Mouse (Mus musculus): ENCODE measurements at regions not wholly inside any gene's neighbourhood (a gene's known extent, or its start where the extent isn't known, plus 50 kb on each side); places are given as distances from the start of the nearest gene placed in this dataset.
"Not testable (repeated sequence)": the region's sequence is repeated elsewhere in the genome, so short reads cannot be mapped to it uniquely, and the experiment has no call there.

DNA sequence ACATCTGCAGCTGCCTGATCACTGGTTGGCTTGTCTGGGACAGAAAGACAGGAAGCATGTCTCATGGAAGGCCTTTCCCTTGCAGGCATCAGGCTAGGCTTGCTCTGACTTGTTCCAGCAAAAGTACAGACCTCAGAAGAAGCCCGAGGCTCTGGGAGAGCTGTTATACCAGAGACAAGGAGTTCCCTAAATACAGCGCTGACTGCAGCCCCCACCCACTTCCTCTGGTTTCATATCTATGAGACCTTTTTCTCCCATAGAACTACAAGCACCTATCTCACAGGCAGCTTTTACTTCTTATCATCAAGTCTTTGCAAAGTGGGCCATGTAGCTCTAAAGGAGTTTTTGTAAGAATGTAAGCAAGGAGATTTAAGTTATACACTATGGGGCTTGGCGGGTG is 312.2 kb upstream of the Vmn1r3 start:
- not testable (repeated sequence) for DNase-seq (ENCODE audit: low spot score in 2 of 2)

DNA sequence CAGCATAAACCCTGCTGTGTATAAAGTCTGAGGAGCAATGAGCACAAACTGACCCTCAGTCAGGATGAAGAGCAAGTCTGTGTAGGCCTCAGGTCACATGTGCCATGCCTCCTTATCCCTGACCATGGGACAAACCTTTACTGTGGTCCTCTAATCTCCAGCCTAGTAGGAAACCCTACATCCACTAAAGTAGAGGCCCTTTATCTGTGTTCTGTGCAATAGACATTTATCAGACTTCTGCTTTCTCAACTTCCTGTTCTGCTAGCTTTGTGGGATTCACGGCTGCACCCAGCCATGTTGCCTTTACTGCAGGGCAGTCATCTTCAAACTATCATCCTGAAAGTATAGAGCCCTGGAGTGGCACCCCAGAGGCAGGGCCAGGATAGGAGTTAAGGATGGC is 310.8 kb upstream of the Vmn1r3 start:
- DNase-seq (ENCODE audit: low spot score in 2 of 2): not testable (repeated sequence)

DNA sequence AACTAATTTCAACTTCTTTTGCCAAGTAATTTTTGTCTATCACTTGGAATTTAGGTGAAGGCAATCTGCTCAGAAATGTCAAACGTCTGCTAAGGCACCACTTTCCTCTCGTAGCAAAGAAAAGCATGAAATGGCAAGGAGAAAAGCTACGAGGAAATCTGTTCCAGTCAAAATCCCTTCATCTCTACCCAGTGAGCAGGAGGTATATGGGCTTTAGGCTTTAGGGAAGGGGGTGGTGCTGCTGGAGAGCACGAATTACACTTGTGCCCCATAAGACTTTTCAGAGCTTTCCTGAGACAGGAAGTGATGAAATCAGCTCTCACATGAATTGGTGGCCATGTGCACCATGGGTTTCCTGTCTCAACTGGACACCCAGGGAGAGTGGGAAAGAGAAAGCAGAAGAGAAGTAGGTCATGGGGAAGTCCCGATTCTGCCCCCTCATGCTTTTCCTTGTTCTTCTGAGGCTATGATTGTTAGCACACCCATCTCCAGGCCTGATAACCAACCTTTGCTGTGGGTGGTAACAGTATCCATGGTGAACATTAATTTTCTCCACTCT is 309.0 kb upstream of the Vmn1r3 start:
- not testable (repeated sequence) for DNase-seq (ENCODE audit: low spot score in 2 of 2)

DNA sequence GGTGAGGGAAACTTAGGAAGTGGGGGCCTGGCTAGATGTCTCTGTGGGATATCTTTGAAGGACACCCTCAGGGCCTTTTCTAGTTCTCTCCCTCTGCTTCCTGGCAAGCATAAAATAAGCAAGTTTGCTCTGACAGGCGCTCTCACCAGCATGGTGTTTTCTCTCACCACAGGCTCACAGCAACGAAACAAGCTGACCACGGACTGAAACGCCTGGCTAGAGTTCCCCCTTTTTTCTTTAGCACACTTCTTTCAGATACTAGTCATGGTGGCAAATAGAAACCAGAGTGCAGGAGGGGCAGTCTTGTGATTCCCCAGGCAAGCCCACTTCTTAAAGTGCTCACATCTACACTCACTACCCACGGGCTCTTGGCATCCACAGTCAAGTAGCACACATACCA is 305.7 kb upstream of the Vmn1r3 start:
- not testable (repeated sequence) for DNase-seq (ENCODE audit: low spot score in 2 of 2)

DNA sequence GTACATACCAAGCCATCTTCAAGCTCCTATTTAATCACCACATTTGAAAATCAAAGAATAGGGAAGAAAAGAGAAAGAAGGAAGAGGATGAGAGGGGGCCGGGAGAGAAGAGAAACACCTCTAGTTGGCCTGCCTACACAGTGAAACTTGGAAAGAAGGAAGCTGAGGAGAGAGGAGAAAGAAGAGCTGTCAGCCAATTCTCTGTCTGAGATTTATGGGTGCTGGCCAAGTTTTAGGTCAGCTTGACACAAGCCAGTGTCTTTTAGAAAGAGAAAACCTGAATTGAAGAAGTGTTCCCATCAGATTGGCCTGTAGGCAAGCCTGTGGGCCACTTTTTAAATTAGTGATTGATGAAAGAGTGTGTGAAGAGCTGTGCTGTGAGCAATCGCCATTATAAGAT is 296.9 kb upstream of the Vmn1r3 start:
- no peak for DNase-seq (ENCODE audit: low spot score in 2 of 2)

DNA sequence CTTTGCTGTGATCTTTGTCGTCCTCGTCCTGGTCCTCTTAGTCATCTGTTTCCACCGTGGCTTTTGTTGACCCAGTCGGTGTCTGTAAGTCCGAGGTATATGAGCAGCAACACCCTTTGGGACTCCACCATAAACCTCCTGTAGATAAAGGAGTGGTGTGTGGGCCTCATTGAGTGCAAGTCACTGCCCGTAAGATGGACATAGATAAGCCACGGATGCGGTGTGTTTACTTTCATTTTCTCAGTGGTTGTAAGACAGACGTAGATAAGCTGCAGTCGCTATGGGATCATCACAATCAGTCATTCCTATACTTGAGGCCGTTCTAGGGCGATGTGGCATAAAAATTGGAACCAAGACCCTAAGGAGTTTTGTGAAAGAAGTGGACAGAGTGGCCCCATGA is 271.6 kb upstream of the Vmn1r3 start:
- no peak for DNase-seq (ENCODE audit: low spot score in 2 of 2)

DNA sequence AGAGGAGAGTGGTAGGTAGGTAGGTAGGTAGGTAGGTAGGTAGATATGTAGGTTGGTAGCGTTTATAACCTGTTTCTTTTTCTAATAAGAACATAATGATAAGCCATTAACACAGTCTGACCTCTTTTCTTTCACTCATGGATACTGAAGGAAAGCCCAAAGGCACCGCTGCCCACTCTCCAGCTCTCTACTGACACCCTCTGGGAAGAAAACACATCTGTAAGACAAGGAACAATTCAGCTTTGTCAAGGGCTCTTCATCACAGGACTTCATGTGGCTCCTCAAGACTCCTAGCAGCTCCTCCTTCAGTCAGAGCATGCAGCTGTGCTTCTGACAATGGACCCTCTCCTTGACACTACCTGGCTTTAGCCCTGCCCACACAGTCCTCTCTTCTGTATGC is 252.2 kb upstream of the Vmn1r3 start:
- not testable (repeated sequence) for DNase-seq (ENCODE audit: low spot score in 2 of 2)

DNA sequence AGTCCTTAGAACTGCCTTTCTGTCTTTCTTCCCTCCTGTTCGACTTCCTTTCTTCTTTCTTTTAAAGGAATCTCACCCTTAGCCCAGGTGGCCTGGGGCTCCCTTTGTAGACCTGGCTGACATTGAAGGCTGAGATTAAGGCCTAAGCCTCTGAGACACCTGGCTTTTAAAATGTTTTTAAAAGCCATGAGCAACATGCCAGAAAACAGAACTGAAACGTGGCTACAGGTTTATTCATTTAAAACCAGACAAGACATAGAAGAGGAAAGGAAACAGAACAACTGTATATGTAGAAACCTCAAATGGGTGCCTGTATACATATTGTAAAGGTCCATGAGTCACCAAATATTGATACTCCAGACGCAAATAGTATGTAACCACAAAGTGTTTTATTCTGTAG is 242.8 kb upstream of the Vmn1r3 start:
- no peak for DNase-seq (ENCODE audit: low spot score in 2 of 2)

DNA sequence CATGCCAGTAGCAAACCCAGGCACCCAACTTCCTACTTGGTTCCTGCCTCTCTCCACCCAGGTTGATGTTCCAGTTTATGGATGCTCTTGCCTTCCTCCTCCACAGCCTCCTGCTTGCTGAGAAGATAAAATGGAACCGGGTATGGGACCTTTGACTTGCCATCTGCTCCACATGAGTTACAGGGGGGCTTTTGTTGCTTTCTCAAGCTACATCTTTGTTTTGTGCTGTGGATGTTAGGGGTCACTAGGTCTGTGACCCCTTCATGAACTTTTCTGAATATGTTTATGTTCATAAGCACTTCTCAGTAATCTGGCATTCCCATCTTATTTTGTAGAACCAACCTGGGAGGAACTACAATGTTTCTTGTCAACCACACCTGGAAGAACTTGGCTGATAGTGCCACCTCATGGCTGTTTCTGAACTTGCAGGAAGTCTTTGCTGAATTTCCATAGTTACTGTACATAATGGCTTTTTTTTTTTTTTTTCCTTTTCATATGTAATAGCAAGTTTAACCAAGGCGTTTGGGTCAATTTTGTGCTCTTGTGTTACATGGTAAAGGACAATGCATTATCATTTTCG is 234.9 kb upstream of the Vmn1r3 start:
- peak; percentile 2 to 5 for DNase-seq (ENCODE audit: low spot score in 2 of 2)

DNA sequence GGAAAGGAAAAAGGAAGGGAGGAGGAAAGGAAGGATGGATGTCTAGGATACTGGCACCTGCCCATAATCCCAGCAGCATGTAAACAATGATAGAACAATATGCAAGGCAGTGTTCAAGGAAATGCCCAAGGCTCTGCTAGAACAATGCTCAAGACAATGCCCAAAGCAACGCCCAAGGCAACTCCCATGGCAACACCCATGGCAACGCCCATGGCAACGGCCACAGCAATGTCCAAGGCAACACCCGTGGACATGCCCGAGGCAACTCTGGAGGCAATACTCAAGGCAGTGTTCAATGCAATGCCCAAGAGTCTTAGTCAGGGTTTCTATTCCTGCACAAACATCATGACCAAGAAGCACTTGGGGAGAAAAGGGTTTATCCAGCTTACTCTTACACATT is 231.5 kb upstream of the Vmn1r3 start:
- no peak for DNase-seq (ENCODE audit: low spot score in 2 of 2)

DNA sequence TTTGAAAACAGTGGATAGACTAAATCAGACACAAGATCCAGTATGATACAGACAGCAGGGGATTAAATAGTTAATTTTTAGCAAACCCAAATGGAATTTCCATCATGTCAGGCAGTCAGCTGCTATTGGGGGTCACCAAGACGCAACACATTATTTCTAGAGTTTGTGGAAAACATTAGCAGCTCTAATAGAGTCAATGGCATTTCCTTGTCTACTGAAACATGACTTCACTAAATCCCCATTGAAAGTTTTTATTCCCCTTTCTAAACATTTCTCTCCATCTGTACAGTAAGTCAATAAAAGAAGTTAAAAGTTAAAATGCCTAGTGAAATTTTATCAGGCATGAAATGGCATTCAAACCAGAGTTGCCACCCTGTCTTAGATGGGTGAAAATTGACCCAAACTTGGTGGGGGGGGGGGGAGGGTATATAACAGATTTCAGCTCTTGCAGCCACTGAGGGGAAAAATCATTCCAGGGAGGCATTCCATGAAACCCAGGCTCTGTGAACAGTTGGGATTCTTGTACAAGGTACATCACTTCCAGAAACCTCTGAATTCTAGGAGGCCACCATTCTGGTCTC is 229.4 kb upstream of the Vmn1r3 start:
- DNase-seq (ENCODE audit: low spot score in 2 of 2): not testable (repeated sequence)

DNA sequence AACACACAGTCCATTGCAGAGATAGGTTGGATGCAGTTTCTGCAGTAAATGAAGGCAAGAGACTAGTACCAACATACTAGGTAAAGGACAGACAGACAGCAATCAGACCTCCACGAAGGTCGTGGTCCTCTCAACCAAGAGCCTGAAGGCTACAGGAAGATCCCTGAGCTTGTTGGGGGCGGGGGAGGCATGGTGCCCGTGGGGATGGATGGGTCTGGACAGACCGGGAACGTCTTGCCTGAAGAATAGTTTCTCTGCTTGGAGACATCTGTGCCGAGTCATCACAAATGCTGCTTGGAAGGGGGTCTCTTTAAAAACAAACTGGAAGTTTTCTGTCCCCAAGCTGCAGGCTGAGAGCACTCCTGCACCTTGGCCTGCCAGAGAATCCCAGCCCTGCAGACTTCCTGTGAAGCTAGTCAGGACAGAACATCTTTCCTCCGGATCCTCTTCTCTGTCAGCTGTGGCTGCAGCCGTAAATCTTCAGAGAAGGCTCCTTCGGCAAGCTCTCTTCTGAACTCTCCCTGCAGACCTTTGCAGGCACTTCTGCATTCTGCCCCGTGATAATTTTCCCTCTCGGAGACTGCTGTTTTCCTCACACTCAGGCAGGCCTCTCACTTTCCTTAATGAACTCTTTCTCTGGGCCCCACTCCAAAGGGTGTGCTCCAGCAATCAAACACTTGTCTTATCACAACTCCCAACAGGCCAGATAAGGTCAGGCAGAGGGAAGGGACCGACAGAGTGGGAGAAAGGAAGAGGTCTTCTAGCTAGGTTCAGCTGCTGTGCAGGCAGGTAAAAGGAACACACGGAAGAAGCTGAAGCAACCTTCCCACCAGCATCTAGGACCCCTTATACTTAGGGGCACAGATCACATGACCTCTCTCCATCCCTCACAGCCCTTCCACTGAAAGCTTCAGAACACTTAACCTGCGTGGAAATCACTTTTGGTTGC is 228.6 kb upstream of the Vmn1r3 start:
- no peak for DNase-seq (ENCODE audit: low spot score in 2 of 2)

DNA sequence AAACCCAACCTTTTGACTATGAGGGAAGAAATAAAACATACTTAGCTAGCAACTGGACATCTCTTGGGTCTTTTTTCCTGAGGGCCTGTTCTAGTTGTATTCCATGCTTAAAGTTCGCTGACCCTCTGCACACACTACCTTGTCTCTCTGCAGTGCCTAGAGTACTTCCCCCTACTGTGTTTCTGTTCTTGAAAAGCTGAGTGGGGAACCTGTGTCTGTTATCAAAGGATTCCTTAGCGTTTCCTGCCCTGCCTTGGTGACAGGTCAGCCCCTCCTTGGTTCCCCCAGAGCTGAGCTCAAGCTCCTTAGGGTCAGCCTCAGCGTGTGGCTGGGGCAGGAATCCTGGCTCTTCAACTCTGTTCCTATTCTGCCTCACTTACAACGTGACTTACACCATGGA is 227.2 kb upstream of the Vmn1r3 start:
- DNase-seq (ENCODE audit: low spot score in 2 of 2): not testable (repeated sequence)

DNA sequence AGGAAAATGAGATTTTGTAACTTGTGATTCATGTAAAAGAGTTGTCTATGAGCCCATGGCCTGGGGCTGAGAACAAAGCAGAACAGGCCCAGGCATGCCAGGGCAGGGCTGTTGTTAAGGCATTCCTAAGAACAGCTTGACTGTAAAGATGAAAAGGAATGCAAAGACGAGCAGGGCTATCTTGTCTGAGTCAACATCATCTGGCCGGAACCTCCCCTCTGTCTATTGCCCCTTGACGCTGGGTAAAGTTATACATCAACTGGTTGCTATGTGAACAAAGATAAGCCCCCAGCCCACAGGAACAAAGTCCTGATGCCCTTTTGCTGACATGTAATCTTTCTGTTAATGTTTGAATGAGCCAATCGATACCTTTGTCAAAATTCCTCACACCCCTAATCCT is 217.7 kb upstream of the Vmn1r3 start:
- DNase-seq (ENCODE audit: low spot score in 2 of 2): not testable (repeated sequence)

DNA sequence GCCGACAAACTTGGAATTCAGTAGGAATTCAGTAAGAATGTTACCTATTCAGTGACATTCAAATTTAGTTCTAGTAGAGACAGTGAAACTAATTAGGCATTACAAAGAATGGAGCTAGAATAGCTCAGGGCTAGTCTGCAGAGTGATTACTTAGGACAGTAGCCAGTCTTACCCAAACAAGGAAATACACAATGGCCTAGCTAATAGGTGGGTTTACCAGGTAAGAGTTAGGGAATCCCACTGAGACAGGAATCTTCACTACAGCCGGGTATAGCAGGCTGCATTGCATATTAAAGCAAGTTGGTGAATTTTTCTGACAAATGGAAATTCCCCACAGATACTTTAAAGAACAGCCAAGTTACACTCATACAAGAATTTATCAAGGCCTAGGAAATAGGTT is 216.6 kb upstream of the Vmn1r3 start:
- DNase-seq (ENCODE audit: low spot score in 2 of 2): not testable (repeated sequence)

DNA sequence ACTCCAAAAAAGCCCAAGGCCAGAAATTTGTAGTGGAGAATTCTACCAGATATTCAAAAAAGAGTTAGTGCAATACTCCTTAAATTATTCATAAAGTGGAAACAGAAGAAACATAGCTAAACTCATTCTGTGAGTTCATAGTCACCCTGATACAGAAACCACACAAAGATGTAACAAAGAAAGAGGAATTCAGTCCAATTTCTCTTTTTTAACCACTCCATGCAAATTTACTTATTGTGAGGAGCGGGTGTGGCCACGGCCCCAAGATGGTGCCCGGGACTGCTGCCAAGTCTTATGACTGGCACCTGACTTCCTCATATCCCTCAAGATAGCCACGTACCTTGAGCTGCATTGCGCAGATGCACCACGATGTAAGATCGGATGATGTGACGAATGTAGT is 206.4 kb upstream of the Vmn1r3 start:
- not testable (repeated sequence) for DNase-seq (ENCODE audit: low spot score in 2 of 2)

DNA sequence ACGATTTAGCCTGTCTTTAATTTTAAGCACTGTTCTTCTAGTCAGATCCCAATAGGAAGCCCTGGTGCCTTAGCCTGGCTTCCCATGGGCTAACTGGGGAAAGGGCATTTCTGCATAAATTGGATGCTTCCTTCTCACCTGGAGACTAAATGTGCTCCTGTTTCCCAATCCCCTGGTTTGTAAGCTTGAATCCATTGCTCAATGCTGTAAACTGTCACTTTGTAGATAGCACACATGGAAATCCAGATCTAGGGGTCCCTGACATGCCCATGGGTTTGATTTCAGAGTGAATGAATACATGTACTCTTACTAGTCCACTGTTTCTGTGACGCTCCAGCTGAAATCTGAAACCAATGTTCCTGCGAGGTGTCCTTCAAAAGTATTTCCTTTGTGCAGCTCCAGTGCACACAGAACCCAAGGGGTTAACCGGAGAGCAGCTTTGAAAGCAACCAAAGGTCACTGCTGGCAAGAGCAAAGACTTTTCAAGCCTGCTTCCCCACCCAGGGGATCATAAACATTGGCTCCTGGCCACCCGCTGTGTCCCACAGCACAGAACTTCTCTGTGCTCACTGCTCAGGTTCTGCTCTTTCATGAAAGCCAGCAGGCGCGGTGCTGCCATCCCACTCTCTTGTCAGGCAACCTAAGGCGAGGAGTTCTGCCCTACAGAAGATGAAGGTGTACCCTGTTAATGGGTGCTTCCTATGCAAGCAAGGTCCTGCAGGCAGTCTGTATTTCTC is 188.0 kb upstream of the Vmn1r3 start:
- not testable (repeated sequence) for DNase-seq (ENCODE audit: low spot score in 2 of 2)

DNA sequence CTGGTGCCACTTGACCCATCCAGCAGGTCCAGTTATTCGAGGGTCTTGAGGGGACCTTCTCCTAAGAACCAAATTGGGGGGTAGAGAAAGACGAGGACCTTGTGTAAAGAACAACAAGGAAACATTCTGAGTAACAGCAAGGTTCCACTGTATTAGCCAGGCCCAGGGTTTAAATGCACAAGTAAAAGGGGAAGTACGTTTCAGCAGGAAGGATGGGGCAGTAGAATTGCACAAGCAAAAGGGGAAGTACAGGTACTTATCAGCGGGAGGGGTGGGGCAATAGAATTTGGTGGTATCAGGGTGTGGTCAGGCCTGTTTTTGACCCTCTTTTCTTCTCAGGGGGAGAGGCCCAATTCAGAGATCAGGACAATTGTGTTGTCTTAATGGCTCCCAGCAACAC is 182.9 kb upstream of the Vmn1r3 start:
- not testable (repeated sequence) for DNase-seq (ENCODE audit: low spot score in 2 of 2)

DNA sequence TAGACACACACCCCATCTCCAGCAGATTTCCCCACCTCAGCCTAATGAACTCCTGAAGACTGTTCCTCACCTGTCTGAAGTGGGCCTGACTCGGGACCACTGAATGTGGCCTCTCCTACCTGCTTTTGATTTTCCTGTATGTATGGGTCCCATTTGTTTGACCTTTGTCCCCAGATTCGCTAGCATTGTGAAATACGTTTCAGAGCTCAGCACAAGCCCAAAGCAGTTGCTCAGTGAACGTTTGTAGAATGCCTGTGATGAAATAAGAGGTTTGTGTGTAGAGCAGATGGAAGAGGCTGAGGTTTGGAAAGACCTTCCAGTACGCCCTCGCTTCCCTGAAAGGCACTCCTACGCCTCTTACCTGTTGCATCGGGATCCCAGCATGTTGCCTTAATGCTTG is 158.3 kb upstream of the Vmn1r3 start:
- DNase-seq (ENCODE audit: low spot score in 2 of 2): not testable (repeated sequence)

DNA sequence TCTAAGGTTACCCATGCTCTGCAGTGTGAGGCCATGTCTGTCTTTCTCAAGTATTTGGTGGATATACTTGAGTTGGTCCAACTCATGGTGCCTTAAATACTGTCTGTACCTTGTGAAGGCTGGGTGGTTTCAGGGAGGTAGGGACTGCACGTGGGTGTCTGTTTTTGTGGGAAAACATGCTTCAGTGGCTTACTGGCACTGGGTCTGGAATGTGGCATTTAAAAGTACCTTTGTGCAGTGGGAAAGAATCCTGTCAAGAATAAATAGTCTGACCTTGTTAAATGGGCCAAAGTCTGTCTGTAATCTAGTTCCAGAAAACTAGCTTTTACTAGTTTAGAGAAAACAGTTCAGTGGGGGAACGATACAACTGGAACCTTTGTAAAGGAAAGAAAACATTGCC is 157.5 kb upstream of the Vmn1r3 start:
- not testable (repeated sequence) for DNase-seq (ENCODE audit: low spot score in 2 of 2)

DNA sequence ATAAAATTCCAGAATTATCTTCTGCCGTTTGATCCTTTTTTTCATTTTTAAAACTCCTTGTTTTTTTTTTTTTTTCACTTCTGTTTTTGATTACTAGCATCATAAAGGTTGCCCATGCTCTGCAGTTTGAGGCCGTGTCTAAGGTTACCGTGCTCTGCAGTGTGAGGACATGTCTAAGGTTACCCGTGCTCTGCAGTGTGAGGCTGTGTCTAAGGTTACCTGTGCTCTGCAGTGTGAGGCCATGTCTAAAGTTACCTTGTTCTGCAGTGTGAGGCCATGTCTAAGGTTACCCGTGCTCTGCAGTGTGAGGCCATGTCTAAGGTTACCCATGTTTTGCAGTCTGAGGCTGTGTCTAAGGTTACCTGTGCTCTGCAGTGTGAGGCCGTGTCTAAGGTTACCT is 157.0 kb upstream of the Vmn1r3 start:
- DNase-seq (ENCODE audit: low spot score in 2 of 2): not testable (repeated sequence)

All from frontal cortex, postnatal 25 days (tissue).